Mouse (Mus musculus): ENCODE measurements around the gene Ufsp1. TPM values are rescaled to one million over a fixed set of nuclear protein-coding genes. Genes with fewer than 3 reads are reported as not detected.

Gene Ufsp1
- total and polyA plus RNA-seq, 3 experiments = 6.9 to 16.1 TPM; not detected in 1

- no peak for TF ChIP-seq KAT2A (conservative IDR thresholded peaks at IDR 0.05; ENCODE audit: low read depth, low read length)
- no peak for TF ChIP-seq NRF1 (IDR thresholded peaks at IDR 0.05; ENCODE audit: insufficient read depth, low read depth, low read length, poor library complexity, severe bottlenecking)
- no peak for TF ChIP-seq CTCF (IDR thresholded peaks at IDR 0.05 in 2 of 3, conservative IDR thresholded peaks at IDR 0.05 in 1 of 3; ENCODE audit: control insufficient read depth in 1 of 3, insufficient read depth in 1 of 3, low read depth in 2 of 3, low read length in 3 of 3, poor library complexity in 1 of 3, severe bottlenecking in 1 of 3)
- no peak for TF ChIP-seq CHD1 (IDR thresholded peaks at IDR 0.05; ENCODE audit: low read depth, low read length)
- peak; percentile 94 for TF ChIP-seq MXI1 (IDR thresholded peaks at IDR 0.05; ENCODE audit: low read depth, low read length)
- TF ChIP-seq ETS1 (IDR thresholded peaks at IDR 0.05; ENCODE audit: low read depth, low read length) = peak; percentile 9; the same call in 1 of the 2 replicates
- no peak for TF ChIP-seq MAZ (IDR thresholded peaks at IDR 0.05; ENCODE audit: low read depth, low read length)
- TF ChIP-seq MYC (IDR thresholded peaks at IDR 0.05; ENCODE audit: low read depth, low read length) = peak; percentile 94
- TF ChIP-seq ZKSCAN1 (IDR thresholded peaks at IDR 0.05; ENCODE audit: low read depth, low read length) = no peak
- TF ChIP-seq SMC3 (IDR thresholded peaks at IDR 0.05; ENCODE audit: low read depth, low read length) = no peak
- TF ChIP-seq POLR2A (IDR thresholded peaks at IDR 0.05; ENCODE audit: control insufficient read depth in 1 of 2, insufficient read depth in 1 of 2, low read depth in 1 of 2, low read length in 2 of 2, poor library complexity in 1 of 2) = peak in 1 of 2 experiments; percentile 28; a peak in 1 of 4 replicates
- 0 out of 2 replicates have a peak, but pooled peaks have one; percentile 18 for TF ChIP-seq USF1 (IDR thresholded peaks at IDR 0.05; ENCODE audit: low read depth, low read length)
- peak; percentile 31; the same call in 1 of the 2 replicates for TF ChIP-seq RCOR1 (IDR thresholded peaks at IDR 0.05; ENCODE audit: low read depth, low read length)
- TF ChIP-seq ZC3H11A (IDR thresholded peaks at IDR 0.05; ENCODE audit: low read depth, low read length) = no peak
- TF ChIP-seq RAD21 (IDR thresholded peaks at IDR 0.05; ENCODE audit: low read depth, low read length) = no peak
- no peak for TF ChIP-seq ELF1 (IDR thresholded peaks at IDR 0.05; ENCODE audit: low read depth, low read length)
- 0 out of 2 replicates have a peak, but pooled peaks have one; percentile 49 for TF ChIP-seq MAFK (IDR thresholded peaks at IDR 0.05; ENCODE audit: borderline replicate concordance, low read depth, low read length)
- TF ChIP-seq NELFE (IDR thresholded peaks at IDR 0.05; ENCODE audit: low read depth, low read length) = 0 out of 2 replicates have a peak, but pooled peaks have one; percentile 9
- TF ChIP-seq MAX (IDR thresholded peaks at IDR 0.05; ENCODE audit: low read length) = peak; percentile 90
- TF ChIP-seq SIN3A (IDR thresholded peaks at IDR 0.05; ENCODE audit: low read length) = 0 out of 2 replicates have a peak, but pooled peaks have one; percentile 57
- peak; percentile 40; the same call in 1 of the 2 replicates for TF ChIP-seq GABPA (IDR thresholded peaks at IDR 0.05; ENCODE audit: low read depth, low read length)
- no peak for TF ChIP-seq HCFC1 (IDR thresholded peaks at IDR 0.05; ENCODE audit: low read depth, low read length)
Measured at GRCm38 (mm10) chr5:137305822-137306221, 11.4 kb downstream of the Ufsp1 start.

More at GRCm38 (mm10) chr5:137305822-137306221, 11.4 kb downstream of the Ufsp1 start:
- DNase-seq (ENCODE audit: low read depth, low spot score) = peak; percentile 68
- Histone ChIP-seq H3K36me3 (ENCODE audit: control insufficient read depth in 1 of 2, insufficient read depth in 2 of 2, low read length in 2 of 2) (peaks cover 3 to 41% of the 10 kb centered on the region in 2 experiments; a peak in 3 of 4 replicates), H3K9me3 (replicated peaks; ENCODE audit: insufficient read depth, low read length) (no peaks in the 10 kb centered on the region), H3K9ac (ENCODE audit: control insufficient read depth, low read depth, low read length, poor library complexity, severe bottlenecking) (peak overlapping the region; percentile 93), H3K4me1 (ENCODE audit: control insufficient read depth in 1 of 2, insufficient read depth in 2 of 2, low read length in 2 of 2) (peaks cover 5 to 36% of the 10 kb centered on the region in 2 experiments; a peak in 3 of 4 replicates), H3K27ac (ENCODE audit: control insufficient read depth, low read depth, low read length) (peak overlapping the region; percentile 93), H3K27me3 (ENCODE audit: control insufficient read depth in 1 of 2, insufficient read depth in 2 of 2, low read length in 2 of 2) (no peaks in the 10 kb centered on the region), H3K4me3 (ENCODE audit: control insufficient read depth in 1 of 2, insufficient read depth in 1 of 2, low read depth in 2 of 2, low read length in 2 of 2) (peak overlapping the region; percentile 73 to 86), H3K79me2 (ENCODE audit: control insufficient read depth, insufficient read depth, low read length, poor library complexity) (peaks cover 43% of the 10 kb centered on the region)

Data from MEL (cell line).